Mouse (Mus musculus) adrenal gland, postnatal 14 days (tissue): Measurements from ENCODE around the gene Phkg1. TPM values are rescaled to one million over a fixed set of nuclear protein-coding genes. Genes with fewer than 3 reads are reported as not detected.
A peak's percentile ranks its signal among the peaks of the same experiment; 100 is the strongest.
"Not testable (repeated sequence)": the region's sequence is repeated elsewhere in the genome, so short reads cannot be mapped to it uniquely, and the experiment has no call there.

Source experiments
- DNase-seq: peaks from one replicate; pipeline ENCODE4 v3.0.0; 2021; ENCODE audit warnings: mixed read lengths
- total RNA-seq: library from RNA; stranded (reverse); gene quantifications from 2 replicates; pipeline ENCODE4 v1.2.3, GENCODE M21; 2021

Phkg1 gene
- total RNA-seq, 1 experiment from 2014 or later, result 1.7 TPM

DNA sequence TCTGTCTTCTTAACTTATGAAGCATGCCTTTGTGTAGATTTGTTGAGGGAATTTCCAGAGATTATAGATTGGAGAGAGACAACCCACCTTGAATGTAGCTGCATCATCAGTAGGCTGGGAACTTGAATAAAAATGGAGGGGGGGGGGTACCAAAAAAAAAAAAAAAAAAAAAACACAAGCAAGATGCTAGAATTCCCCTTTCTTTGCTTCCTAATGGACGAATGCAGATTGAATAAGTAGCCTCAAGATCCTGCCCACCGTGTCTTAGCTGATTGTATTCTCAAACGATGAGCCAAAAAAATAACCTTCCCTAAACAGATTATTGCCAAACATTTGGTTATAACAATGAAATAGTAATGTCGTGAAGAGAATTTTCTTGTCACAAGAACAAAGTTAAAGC lies 9.4 kb upstream of the Phkg1 start:
- no peak for DNase-seq

DNA sequence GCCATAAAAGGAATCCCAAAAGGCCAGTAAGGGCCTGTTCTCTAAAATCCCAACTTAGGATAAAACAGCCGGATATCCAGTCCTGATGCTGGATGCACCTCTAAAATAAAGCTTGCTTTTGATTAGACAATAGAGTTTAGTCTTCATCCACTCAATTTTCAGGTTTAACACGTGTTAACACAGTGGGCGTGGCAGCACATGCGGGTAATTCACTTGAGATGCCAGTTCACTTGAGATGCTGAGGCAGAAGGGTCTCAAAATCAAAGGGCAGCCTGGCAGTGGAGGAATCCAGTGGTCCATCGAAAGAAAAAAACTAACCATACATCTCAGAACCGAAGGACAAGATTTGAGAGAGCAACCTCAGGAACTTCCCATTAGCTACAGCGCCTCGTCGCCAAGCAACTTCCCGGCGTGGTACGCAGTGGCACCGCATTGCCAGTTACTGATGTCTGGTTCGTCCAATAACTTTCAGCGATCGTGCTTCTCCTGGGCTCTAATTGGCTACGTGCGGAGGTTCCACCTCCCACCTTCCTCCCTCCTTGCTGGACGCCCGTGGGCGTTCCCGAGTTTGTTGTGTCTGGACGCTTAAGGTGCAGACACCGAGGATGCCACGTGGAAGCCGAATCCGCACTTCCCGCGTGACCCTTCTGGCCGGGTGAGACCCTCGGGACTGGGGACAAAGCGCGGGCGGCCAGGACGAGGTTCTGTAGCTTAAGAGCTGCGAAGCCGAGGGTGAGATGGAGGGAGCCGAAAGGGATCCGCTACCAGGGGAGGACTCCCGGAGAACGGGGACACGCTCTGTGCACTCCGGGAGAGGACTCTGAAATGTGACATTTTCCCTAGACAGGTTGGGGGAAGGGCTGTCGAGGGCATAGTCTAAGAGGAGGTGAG lies 2.9 kb downstream of the Phkg1 start, which contains the start of gene Zbed5:
Gene Zbed5, plus strand, starts transcription at position 526 of the 891 bp plus-strand sequence.
- peak; percentile 91 for DNase-seq

DNA sequence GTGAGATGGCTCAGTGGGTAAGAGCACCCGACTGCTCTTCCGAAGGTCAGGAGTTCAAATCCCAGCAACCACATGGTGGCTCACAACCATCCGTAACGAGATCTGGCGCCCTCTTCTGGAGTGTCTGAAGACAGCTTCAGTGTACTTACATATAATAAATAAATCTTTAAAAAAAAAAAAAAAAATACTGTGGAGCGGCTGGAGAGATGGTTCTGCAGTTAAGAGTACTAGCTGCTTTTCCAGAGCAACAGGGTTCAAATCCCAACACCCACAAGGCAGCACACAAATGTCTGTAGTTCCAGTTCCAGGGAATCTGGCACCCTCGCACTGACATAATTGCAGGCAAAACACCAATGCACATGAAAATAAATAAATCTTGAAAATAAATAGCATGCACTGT lies 8.0 kb downstream of the Phkg1 start:
- not testable (repeated sequence) for DNase-seq

DNA sequence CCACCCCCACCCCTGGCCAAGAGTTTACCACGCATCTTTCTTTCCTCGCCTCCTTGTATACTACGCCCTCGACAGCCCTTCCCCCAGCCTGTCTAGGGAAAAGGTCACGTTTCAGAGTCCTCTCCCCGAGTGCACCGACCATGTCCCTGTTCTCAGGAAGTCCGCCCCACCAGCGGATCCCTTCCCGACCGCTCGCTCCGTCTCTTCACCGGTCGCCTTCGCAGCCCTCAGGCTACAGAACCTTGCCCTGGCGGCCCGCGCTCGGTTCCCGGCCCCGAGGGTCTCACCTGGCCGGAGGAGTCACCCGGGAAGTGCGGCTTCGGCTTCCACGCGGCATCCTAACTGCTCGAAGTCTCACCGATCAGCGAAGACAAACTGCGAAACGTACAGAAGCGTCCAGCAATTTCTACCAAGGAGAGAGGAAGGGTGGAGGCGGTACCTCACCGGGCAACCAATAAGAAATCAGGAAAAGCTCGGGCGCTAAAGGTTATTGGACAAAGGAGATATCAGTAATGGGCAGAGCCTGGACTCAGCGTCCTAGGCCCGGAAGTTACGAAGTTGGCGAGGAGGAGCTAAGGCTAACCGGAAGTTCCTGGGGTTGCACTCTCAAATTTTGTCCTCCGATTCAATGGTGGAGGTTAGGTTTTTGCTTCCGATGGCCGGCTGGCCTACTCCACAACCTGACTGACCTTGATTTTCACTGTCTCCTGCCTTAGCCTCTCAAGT lies 11.3 kb downstream of the Phkg1 start, which contains the start of gene Chchd2:
Gene Chchd2, minus strand, starts transcription at position 560 of the 726 bp plus-strand sequence.
- DNase-seq, result peak; percentile 95

DNA sequence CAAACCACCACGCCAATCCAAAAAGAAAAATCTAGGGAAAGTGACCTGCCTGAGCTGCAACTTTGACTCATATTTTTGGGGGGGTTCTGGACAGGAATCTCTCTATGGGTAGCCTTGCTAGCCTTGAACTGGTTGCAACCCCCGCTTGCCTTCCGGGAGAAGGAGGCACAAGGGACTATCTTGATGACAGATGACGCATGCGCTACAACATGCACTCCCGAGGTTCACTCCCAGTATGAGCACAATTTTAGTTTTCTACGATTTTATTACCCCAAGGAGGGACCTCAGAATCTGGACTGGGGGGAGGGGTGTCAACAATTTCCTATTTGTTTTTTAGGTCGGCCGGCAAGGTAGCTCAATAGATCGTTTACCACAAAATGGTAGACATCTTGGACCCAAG lies 12.1 kb downstream of the Phkg1 start:
- DNase-seq, result peak; percentile 71

DNA sequence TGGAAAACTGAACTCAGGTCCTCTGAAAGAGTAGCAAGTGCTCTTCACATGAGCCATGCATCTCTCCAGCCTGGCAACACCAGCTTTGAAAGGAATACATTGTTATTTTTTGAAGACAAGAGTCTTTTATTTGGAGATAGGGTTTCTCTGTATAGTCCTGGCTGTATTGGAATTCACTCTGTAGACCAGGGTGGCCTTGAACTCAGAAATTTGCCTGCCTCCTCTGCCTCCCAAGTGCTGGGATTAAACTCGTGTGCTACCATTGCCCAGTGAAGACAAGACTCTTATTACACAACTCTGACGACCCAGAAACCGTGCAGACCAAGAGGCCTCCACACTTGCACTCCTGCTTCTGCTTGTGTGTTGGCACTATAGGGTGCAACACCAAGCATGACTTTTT lies 18.5 kb downstream of the Phkg1 start:
- no peak for DNase-seq

DNA sequence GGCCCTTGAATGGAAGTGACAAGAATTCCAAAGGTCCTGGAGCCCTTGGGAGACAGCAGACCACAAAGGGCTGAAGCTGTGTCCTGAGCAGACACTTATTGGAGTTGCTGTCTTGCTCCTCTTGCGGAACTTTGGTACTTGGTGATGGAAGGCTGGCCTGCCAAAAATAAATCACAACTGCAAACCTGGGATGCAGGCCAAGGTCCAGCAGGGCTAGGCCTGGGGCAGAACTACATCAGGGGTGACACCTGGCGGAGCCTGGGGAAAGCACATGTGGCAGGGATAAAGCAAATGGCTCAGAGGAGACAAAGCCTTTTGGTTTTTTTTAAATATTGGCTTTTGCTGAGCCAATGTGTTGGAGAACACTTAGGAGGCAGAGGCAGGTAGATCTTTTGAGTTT lies 19.4 kb downstream of the Phkg1 start:
- DNase-seq, result peak; percentile 94

DNA sequence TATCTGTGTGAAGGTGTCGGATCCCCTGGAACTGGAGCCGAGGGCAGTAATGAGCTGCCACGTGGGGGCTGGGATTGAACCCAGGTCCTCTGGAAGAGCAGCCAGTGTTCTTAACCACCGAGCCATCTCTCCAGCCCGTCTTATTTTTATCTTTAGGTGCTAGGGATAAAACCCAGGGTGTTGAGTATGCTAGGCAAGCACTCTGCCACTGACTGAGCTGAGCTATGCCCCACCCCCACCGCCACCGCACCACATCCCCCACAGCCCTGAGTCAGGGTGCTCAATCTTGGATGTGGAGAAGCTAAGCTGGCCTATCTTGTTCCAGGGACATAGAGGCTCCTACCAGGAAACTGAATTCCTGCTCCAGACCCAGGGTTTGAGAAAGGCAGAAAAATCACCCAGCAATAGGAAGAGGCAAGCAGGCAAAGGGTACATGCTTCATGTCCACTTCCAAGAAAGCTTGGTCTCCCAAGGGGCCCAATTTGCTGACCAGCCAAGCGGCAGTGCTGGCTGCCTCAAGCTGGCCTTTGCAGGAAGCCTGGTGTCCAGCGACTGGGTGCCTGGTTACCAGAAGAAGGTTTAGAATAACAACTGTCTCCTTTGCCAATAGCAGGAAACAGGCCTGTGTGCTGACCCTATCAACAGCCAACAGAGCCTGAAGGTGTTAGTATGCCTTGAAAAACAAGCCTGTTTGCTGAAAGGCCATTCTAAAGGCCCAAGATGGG lies 20.5 kb downstream of the Phkg1 start:
- DNase-seq, result peak; percentile 66

DNA sequence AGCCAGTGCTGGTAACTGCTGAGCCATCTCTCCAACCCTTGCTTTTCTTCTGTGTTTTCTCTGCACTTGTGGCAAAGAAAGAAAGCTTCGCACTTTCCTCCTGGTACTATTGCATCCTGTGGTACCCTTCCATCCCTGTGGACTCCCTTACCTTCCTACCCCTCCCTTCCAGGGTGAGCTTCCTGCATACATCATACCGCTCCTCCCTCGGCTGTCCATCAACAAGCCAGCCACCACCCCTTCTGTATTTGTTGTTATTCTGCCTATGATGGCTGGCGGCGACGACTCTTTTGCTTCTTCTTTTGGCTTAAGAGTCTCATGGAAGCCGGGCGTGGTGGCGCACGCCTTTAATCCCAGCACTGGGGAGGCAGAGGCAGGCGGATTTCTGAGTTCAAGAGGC lies 23.3 kb downstream of the Phkg1 start:
- DNase-seq, result no peak

DNA sequence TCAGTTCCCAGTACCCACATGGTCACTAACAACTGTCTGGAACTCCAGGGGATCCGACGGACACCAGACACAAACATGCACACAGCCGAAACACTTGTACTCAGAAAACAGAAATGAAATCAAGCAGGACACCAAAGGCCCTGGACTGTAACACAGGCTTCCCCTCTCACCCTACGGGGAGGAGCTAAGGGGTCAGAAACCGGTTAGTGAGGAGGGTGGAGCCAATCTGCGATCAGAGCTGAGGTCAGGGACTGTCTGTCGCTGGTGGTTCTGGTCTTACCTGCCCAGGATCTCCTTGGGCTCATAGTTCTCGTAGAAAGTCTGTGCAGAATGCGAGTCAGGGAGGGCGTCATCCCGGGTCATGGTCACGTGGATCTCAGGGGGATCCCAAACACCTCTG lies 24.4 kb downstream of the Phkg1 start:
- DNase-seq, result no peak

DNA sequence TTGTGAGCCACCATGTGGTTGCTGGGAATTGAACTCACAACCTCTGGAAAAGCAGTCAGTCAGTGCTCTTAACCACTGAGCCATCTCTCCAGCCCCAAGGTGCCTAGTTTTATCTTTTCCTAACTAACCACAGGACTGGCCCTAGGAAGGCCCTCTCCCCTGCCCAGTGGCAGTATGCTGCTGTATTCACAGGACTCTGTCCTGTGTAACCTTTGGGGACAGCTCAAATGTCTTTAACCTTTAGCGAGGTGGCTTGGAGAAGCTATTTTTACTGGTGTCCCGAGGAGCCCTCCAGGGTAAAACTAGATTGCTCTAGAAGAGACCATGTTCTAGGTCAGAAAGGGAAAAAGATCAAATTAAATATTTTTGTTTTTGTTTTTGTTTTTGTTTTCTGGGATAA lies 27.1 kb downstream of the Phkg1 start:
- no peak for DNase-seq

DNA sequence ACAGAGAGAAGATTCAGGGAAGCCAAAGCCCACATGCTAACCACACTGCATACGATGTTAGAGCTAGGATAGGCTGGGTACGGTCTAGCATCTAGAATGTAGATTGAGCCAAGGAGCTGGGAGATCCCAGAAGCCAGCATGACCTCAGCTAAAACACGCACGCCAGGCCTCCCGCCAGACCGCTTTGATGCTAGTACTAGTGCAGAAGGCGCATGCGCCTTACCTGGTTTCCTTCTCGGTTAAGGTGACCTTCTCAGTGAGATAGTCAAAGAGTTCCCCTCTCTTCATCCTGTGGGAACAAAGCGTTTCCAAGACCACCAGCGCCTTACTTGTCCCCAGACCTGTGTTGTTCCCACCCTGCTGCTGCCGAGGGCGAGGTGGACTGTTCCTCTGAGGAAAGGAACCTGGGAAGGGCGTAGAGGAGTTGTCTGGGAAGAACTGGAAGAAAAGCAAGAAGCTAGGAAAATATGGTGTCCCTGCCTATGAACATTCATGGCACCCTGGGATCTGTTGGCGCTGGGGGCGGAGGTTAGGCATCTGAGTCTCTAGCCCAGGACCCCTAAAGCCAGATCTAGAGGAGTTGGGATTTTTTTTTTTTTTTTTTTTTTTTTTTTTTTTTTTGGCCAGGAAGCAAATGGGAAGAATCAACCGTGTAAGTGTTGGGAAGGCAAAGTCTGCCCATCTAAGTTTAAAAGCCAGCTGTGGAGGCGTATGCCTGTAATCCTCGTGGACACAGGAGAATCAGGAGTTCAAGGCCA lies 28.9 kb downstream of the Phkg1 start:
- no peak for DNase-seq

DNA sequence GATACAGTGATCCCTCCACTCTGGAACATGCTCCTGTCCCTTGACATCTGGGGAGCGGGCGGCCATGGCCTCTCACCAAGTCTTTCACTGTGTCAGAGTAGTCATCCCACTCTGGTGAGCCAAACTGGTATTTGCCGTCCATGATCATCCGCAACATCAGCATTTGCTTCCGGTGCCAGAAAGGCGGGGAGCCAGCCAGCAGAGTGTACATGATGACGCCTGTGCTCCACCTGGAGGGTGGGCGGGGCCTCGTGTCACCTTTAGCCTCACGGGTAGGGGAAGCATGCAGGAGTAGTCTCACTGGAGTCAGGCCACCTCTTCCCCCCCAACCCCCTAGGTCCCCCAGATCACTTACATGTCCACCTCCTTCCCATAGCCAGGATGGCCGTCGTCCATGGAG lies 32.5 kb downstream of the Phkg1 start:
- no peak for DNase-seq

DNA sequence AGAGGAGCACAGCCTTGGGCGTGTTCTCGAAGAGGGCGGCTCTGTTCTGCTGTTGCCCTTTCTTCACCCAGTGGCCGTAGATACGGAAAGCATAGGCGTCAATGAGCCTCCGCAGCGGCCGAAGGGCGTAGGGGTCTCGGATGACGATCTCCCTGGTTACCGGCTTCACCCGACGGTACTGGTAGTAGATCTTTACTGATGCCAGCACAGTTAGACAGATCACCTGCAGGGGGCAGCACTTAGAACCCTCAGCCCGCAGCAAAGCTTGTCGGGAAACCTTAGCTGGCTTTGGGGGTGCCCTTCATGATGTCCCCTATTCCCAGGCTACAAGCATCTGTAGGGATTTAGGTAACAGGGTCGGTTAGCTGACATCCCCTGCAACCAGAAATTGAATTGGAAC lies 33.9 kb downstream of the Phkg1 start:
- peak; percentile 77 for DNase-seq

DNA sequence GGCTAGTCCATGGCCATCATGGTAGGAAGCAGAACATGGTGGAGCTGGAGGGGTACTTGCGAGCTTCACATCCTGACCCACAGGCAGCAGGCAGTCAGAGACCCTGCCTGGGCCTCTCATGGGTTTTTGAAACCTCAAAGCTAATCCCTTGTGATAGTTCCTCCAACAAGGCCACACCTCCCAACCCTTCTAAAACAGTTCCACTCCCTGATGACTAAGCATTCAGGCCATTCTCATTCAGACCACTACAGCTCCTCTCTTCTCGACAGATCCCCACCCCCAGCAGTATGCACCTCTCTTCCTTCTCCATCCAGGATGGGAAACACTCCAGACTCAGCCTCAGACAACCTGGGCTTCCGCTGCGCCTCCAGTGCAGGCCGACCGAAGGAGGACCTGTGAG lies 36.0 kb downstream of the Phkg1 start:
- no peak for DNase-seq

DNA sequence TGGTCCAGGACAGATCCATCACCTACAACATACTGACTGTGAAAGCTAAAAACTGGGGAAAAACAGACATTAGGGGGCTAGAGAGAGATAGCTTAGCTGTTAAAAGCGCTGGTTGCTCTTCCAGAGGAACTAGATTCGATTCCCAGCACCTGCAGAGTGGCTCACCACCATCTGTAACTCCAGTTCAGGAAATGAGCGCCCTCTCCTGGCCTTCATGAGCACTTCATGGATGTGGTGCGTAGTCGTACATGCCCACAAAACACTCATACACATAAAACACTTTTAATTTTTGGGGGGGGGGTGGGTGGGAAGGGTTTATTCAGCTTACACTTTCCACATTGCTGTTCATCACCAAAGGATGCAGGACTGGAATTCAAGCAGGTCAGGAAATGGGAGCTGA lies 41.9 kb downstream of the Phkg1 start:
- no peak for DNase-seq

DNA sequence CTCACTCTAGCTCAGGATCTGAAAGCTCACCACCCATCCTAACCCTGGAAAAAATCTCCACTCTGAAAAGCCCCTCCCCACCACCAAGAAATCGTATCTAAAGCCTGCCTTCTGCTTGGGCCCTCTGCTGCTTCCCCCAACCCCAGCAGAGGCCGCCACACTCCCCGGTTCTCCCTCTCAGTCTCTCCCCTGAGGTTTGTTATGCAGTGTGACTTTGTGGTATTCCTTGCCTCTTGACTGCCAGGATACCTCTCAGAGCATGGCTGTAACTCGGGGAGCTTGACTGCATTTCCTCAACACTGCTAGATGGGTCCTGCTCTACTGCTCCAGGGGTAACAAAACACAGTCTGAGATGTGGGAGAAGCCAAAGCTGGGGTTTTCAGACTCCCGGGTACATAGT lies 43.2 kb downstream of the Phkg1 start:
- no peak for DNase-seq

DNA sequence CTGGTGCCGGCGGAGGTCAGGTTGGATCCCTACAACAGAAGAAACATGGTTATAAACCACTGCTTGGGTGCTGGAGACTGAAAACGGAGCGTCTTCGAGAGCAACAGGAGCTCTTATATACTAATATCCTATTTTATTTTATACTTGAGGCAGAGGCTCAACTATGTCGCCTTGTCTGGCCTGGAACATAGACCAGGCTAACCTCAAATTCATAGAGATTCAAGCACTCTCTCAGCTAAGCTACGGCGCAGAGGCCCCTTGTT lies 50.9 kb downstream of the Phkg1 start:
- DNase-seq, result no peak

DNA sequence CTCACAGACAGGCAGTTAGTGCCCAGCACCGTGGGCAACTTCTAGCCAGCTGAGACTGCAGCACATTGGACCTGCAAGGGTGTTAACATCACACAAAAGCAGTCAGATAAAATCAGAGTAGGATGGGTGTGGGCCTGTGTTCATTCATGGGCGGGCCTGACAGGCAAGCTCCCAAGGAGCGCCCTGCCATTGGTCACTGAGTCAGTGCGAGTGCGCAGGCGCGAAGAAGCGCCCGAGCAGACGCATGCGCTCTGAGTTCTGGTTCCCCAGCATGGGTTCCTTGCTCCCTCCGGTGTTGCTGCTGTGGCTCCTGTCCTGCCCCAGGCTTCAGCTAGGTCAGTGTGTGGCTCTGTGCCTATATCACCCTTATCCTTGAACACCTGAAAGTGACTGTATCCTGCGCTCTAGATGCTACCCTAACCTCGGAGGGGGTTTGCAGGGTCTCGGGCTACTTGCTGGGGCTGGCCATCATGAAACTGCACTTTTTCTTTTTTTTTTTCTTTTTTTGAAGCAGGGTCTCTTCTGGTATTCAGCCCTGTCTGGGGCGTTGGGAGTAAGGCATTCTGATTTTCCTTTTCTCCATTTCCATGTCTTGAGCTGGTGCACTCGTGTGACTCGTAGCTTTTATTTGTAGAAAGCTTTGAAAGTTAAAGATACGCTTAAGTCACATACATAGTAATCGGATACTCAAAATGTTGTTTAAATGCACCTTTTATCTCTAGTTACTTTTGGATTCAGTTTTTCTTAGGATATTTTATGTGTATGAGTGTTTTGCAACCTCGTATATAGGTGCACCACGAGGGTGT lies 51.4 kb downstream of the Phkg1 start, which contains the start of gene Sumf2:
Gene Sumf2, plus strand, starts transcription at position 235 of the 806 bp plus-strand sequence.
- peak; percentile 98 for DNase-seq

DNA sequence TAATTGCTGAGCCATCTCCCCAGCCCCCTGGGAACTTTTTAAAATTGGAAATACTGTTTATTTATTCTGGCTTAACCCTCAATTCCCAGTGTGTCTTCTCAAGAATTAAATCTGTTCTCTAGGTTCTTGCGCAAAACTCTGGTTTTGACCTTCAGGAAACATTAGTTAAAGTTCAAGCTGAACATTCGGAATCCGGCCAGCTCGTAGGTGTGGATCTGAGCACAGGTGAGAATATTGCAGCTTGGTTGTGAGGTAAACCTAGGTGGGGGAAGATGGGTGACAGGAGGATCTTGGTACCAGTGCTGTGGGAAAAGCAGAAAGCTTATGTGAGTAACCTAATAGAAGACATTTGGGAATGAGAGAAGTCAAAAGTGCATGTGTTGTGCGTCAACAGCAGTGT lies 53.5 kb downstream of the Phkg1 start:
- no peak for DNase-seq
